9 mouse cellular contexts compared by ENCODE assay signal in the genomic region with DNA sequence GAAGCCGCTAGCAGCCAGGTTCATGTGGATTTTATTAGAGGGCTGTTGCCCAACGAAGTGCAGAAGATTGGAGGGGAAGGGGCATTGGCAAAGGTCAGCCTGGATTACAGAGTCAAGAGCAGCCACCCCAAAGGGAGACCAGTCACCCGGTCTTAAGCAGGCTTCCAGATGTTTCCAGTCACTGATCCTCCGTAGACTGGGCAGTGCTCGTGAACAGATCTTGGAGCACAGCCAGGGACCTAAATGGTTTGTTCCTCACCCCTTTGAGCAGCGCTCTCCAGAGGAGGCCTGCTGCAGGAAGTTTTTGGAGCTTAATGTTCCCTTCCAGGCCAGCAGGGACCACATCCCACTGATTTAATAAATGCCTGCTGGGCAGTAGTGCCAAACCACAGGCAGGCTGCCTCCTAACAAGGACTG. TPM values are rescaled to one million over a fixed set of nuclear protein-coding genes. Genes with fewer than 3 reads are reported as not detected.
DNase-seq lines count a peak whose midpoint lies in the region; ATAC-seq lines count a peak whose summit lies in the region.
"Had no signal": no experiment of that assay in that cellular context is flagged by ENCODE, and none has a peak within 500 bp of the region (broad histone marks: within the 10 kb centered on the region; RNA-seq: fewer than 3 reads in every experiment).

No protein-coding gene starts in this region.

- ATAC-seq in forebrain, embryonic 12.5 days (ENCODE audit: low FRiP score): no peak
- ATAC-seq in forebrain, embryonic 15.5 days (replicated peaks): no peak
- ATAC-seq in kidney, embryonic 15.5 days (replicated peaks; ENCODE audit: low FRiP score): peak; percentile 66; the same call in 1 of the 2 replicates

- no peak overlapping the region for H3K9ac ChIP-seq in forebrain, embryonic 12.5 days
- H3K9ac ChIP-seq in forebrain, embryonic 15.5 days (replicated peaks): no peak overlapping the region
- no peak overlapping the region for H3K9ac ChIP-seq in kidney, embryonic 15.5 days

- H3K4me3 ChIP-seq in forebrain, embryonic 12.5 days (replicated peaks): no peak overlapping the region
- no peak overlapping the region for H3K4me3 ChIP-seq in forebrain, embryonic 15.5 days
- no peak overlapping the region for H3K4me3 ChIP-seq in kidney, embryonic 15.5 days (replicated peaks)

- DNase-seq in Muller cell, postnatal 12 days (ENCODE audit: inconsistent ontology term): peak; percentile 29
- DNase-seq in gastrocnemius, postnatal 25 days: peak; percentile 83
- peak; percentile 89 for DNase-seq in skeletal muscle tissue, adult 2 months (ENCODE audit: low read depth, low spot score)
- no peak for DNase-seq in left cerebral cortex, postnatal 36 days (ENCODE audit: low spot score in 2 of 2)
- no peak for DNase-seq in yolk sac, embryonic 10.5 days (ENCODE audit: low spot score)

- no peaks in the 10 kb centered on the region for H3K27me3 ChIP-seq in forebrain, embryonic 12.5 days
- no peaks in the 10 kb centered on the region for H3K27me3 ChIP-seq in forebrain, embryonic 15.5 days
- H3K27me3 ChIP-seq in kidney, embryonic 15.5 days: no peaks in the 10 kb centered on the region

- H3K4me1 ChIP-seq in forebrain, embryonic 12.5 days: peaks cover 2% of the 10 kb centered on the region; the same call in 1 of the 2 replicates
- H3K4me1 ChIP-seq in forebrain, embryonic 15.5 days: peaks cover 6% of the 10 kb centered on the region; the same call in 1 of the 2 replicates
- H3K4me1 ChIP-seq in kidney, embryonic 15.5 days: peaks cover 13% of the 10 kb centered on the region

- peak overlapping the region; percentile 20; the same call in 1 of the 2 replicates for H3K27ac ChIP-seq in forebrain, embryonic 12.5 days
- H3K27ac ChIP-seq in forebrain, embryonic 15.5 days (replicated peaks): no peak overlapping the region
- H3K27ac ChIP-seq in kidney, embryonic 15.5 days: peak overlapping the region; percentile 34
- H3K27ac ChIP-seq: macrophage had no signal

- peaks cover 13% of the 10 kb centered on the region; the same call in 1 of the 2 replicates for H3K36me3 ChIP-seq in forebrain, embryonic 12.5 days (replicated peaks)
- H3K36me3 ChIP-seq in forebrain, embryonic 15.5 days: peaks cover 4% of the 10 kb centered on the region; the same call in 1 of the 2 replicates
- H3K36me3 ChIP-seq in kidney, embryonic 15.5 days: peaks cover 19% of the 10 kb centered on the region; the same call in 1 of the 2 replicates

- H3K4me2 ChIP-seq in forebrain, embryonic 12.5 days: no peak overlapping the region
- H3K4me2 ChIP-seq in forebrain, embryonic 15.5 days (replicated peaks): no peak overlapping the region
- no peak overlapping the region for H3K4me2 ChIP-seq in kidney, embryonic 15.5 days

- no peaks in the 10 kb centered on the region for H3K9me3 ChIP-seq in forebrain, embryonic 12.5 days
- H3K9me3 ChIP-seq in forebrain, embryonic 15.5 days: no peaks in the 10 kb centered on the region
- H3K9me3 ChIP-seq in kidney, embryonic 15.5 days (replicated peaks): no peaks in the 10 kb centered on the region

- intact Hi-C loops in left cerebral cortex, postnatal 36 days (cut with DNase I): no loop called here

- WGBS in forebrain, embryonic 12.5 days: 65% methylated on average over 6 of the region's 6 CpGs
- WGBS in forebrain, embryonic 15.5 days: 45% methylated on average over 6 of the region's 6 CpGs
- 26% methylated on average over 6 of the region's 6 CpGs for WGBS in kidney, embryonic 15.5 days

RNA-seq across cellular contexts. Expression of a gene that starts 16.7 kb away (rescaled TPM):
- 64.0 and 68.2 TPM in 2 replicates for polyA plus RNA-seq in forebrain, embryonic 12.5 days (2016; fragmentation: Nextera tagmentation; extraction: Ambion mirVana)
- polyA plus RNA-seq in forebrain, embryonic 15.5 days (2015; fragmentation: Nextera tagmentation; extraction: Ambion mirVana): 66.8 and 69.5 TPM in 2 replicates
- total RNA-seq in gastrocnemius, postnatal 25 days (2021): 10 to 100 TPM; 17.3 to 20.5 TPM
- polyA plus RNA-seq in kidney, embryonic 15.5 days (2015; fragmentation: Nextera tagmentation; extraction: Ambion mirVana): 56.0 and 56.8 TPM in 2 replicates
- total RNA-seq in left cerebral cortex, postnatal 36 days (2021): 10 to 100 TPM; 27.1 to 30.1 TPM

RNA-seq across cellular contexts. Expression of a gene that starts 16.9 kb away (rescaled TPM):
- polyA plus RNA-seq in forebrain, embryonic 12.5 days (2016; fragmentation: Nextera tagmentation; extraction: Ambion mirVana): 14.3 and 17.9 TPM in 2 replicates
- polyA plus RNA-seq in forebrain, embryonic 15.5 days (2015; fragmentation: Nextera tagmentation; extraction: Ambion mirVana): 5.1 and 5.5 TPM in 2 replicates
- total RNA-seq in gastrocnemius, postnatal 25 days (2021): under 1 TPM; 0.10 to 0.21 TPM
- 7.9 and 8.7 TPM in 2 replicates for polyA plus RNA-seq in kidney, embryonic 15.5 days (2015; fragmentation: Nextera tagmentation; extraction: Ambion mirVana)
- total RNA-seq in left cerebral cortex, postnatal 36 days (2021): 1 to 10 TPM; 1.2 to 1.8 TPM

RNA-seq across cellular contexts. Expression of a gene that starts 21.3 kb away (rescaled TPM):
- 6.3 and 7.8 TPM in 2 replicates for polyA plus RNA-seq in forebrain, embryonic 12.5 days (2016; fragmentation: Nextera tagmentation; extraction: Ambion mirVana)
- 2.8 and 3.1 TPM in 2 replicates for polyA plus RNA-seq in forebrain, embryonic 15.5 days (2015; fragmentation: Nextera tagmentation; extraction: Ambion mirVana)
- total RNA-seq in gastrocnemius, postnatal 25 days (2021): 10 to 100 TPM; 59.5 to 75.2 TPM
- polyA plus RNA-seq in kidney, embryonic 15.5 days (2015; fragmentation: Nextera tagmentation; extraction: Ambion mirVana): 7.4 and 9.0 TPM in 2 replicates
- 10 to 100 TPM; 31.8 to 32.1 TPM for total RNA-seq in left cerebral cortex, postnatal 36 days (2021)

RNA-seq across cellular contexts. Expression of a gene that starts 35.5 kb away (rescaled TPM):
- polyA plus RNA-seq in forebrain, embryonic 12.5 days (2016; fragmentation: Nextera tagmentation; extraction: Ambion mirVana): 7.2 and 10.5 TPM in 2 replicates
- polyA plus RNA-seq in forebrain, embryonic 15.5 days (2015; fragmentation: Nextera tagmentation; extraction: Ambion mirVana): 9.4 and 15.7 TPM in 2 replicates
- not detected for total RNA-seq in gastrocnemius, postnatal 25 days (2021)
- 0.55 TPM in 1 of 2 replicates, not detected in the other for polyA plus RNA-seq in kidney, embryonic 15.5 days (2015; fragmentation: Nextera tagmentation; extraction: Ambion mirVana)
- 1 to 10 TPM; 3.4 to 5.9 TPM for total RNA-seq in left cerebral cortex, postnatal 36 days (2021)

Comparison
In these comparisons a context has a peak if more than half of its experiments do, and no peak if none do; other contexts are left out.
1. DNase-seq: peak in Muller cell, postnatal 12 days (single experiment), gastrocnemius, postnatal 25 days (single experiment) and skeletal muscle tissue, adult 2 months (single experiment); none in left cerebral cortex, postnatal 36 days (0 of 2) and yolk sac, embryonic 10.5 days (single experiment).